In the genomic region with DNA sequence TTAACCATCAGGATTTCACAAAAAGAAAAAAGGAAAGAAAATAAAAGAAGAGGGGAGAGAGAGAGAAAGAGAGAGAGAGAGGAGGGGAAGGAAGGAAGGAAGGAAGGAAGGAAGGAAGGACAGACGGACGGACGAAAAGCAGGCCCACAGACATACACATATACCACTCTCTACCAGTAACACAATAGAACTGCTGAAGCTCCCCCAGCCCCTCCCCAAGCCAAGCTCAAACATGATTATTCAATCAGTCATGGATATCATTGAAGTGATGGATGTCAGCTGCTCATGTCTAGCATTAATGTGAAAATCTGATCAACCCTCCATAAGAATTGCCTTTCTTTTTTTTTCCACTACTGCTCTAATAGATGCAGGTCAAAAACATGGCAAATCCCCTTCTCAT, we compare ENCODE assay signal across 23 mouse cellular contexts.
A peak's percentile ranks its signal among the peaks of the same experiment; 100 is the strongest.
DNase-seq lines count a peak whose midpoint lies in the region; ATAC-seq lines count a peak whose summit lies in the region.
"Had no signal": no experiment of that assay in that cellular context is flagged by ENCODE, and none has a peak within 500 bp of the region (broad histone marks: within the 10 kb centered on the region; RNA-seq: fewer than 3 reads in every experiment).

No protein-coding gene starts in this region.

- 78% methylated on average over 3 of the region's 3 CpGs for WGBS in embryonic facial prominence, embryonic 14.5 days
- 86% methylated on average over 3 of the region's 3 CpGs for WGBS in embryonic facial prominence, embryonic 10.5 days
- WGBS in hindbrain, embryonic 11.5 days: 93% methylated on average over 3 of the region's 3 CpGs
- WGBS in hindbrain, embryonic 13.5 days: 65% methylated on average over 3 of the region's 3 CpGs
- 92% methylated on average over 3 of the region's 3 CpGs for WGBS in hindbrain, embryonic 12.5 days
- 72% methylated on average over 3 of the region's 3 CpGs for WGBS in hindbrain, embryonic 14.5 days

- no peak overlapping the region for H3K4me2 ChIP-seq in embryonic facial prominence, embryonic 14.5 days (ENCODE audit: low read depth, low read length)
- H3K4me2 ChIP-seq in hindbrain, embryonic 11.5 days (replicated peaks; ENCODE audit: low read depth, low read length): no peak overlapping the region
- H3K4me2 ChIP-seq in hindbrain, embryonic 13.5 days: no peak overlapping the region
- H3K4me2 ChIP-seq in hindbrain, embryonic 12.5 days (replicated peaks): no peak overlapping the region
- no peak overlapping the region for H3K4me2 ChIP-seq in hindbrain, embryonic 14.5 days (replicated peaks)

- no peaks in the 10 kb centered on the region for H3K36me3 ChIP-seq in embryonic facial prominence, embryonic 14.5 days (ENCODE audit: control insufficient read depth, insufficient read depth, low read length)
- no peaks in the 10 kb centered on the region for H3K36me3 ChIP-seq in embryonic facial prominence, embryonic 10.5 days (replicated peaks)
- no peaks in the 10 kb centered on the region for H3K36me3 ChIP-seq in hindbrain, embryonic 11.5 days (ENCODE audit: control insufficient read depth, insufficient read depth, low read length)
- H3K36me3 ChIP-seq in hindbrain, embryonic 13.5 days: no peaks in the 10 kb centered on the region
- H3K36me3 ChIP-seq in hindbrain, embryonic 12.5 days: no peaks in the 10 kb centered on the region
- H3K36me3 ChIP-seq in hindbrain, embryonic 14.5 days (replicated peaks; ENCODE audit: control insufficient read depth, insufficient read depth): no peaks in the 10 kb centered on the region
- H3K36me3 ChIP-seq: G1E had no signal

- H3K9ac ChIP-seq in embryonic facial prominence, embryonic 14.5 days (ENCODE audit: low read depth, low read length): no peak overlapping the region
- no peak overlapping the region for H3K9ac ChIP-seq in hindbrain, embryonic 11.5 days (ENCODE audit: low read depth, low read length)
- no peak overlapping the region for H3K9ac ChIP-seq in hindbrain, embryonic 13.5 days
- H3K9ac ChIP-seq in hindbrain, embryonic 12.5 days: no peak overlapping the region
- no peak overlapping the region for H3K9ac ChIP-seq in hindbrain, embryonic 14.5 days

- no peaks in the 10 kb centered on the region; the same call in 1 of the 2 replicates for H3K4me1 ChIP-seq in embryonic facial prominence, embryonic 14.5 days (ENCODE audit: control insufficient read depth, insufficient read depth, low read length)
- no peaks in the 10 kb centered on the region for H3K4me1 ChIP-seq in embryonic facial prominence, embryonic 10.5 days
- no peaks in the 10 kb centered on the region for H3K4me1 ChIP-seq in hindbrain, embryonic 11.5 days (replicated peaks; ENCODE audit: control insufficient read depth, insufficient read depth, low read length)
- H3K4me1 ChIP-seq in hindbrain, embryonic 13.5 days (replicated peaks): no peaks in the 10 kb centered on the region; the same call in 1 of the 2 replicates
- H3K4me1 ChIP-seq in hindbrain, embryonic 12.5 days: no peaks in the 10 kb centered on the region
- H3K4me1 ChIP-seq in hindbrain, embryonic 14.5 days (replicated peaks; ENCODE audit: control insufficient read depth, insufficient read depth, low read length): no peaks in the 10 kb centered on the region

- peak; percentile 25 for DNase-seq in embryonic facial prominence, embryonic 14.5 days (ENCODE audit: low spot score)
- DNase-seq in embryonic facial prominence, embryonic 10.5 days (ENCODE audit: low spot score): no peak
- peak; percentile 18 for DNase-seq in hindbrain, embryonic 11.5 days (ENCODE audit: low spot score)
- no peak for DNase-seq in hindbrain, embryonic 14.5 days (ENCODE audit: low spot score)
- DNase-seq in MN1 (ENCODE audit: low spot score): peak; percentile 9
- DNase-seq in embryo, embryonic 10 days (ENCODE audit: low spot score): no peak
- DNase-seq: adrenal gland, adult 2 months; adrenal gland, adult 8-10 months; adrenal gland, postnatal 10 days; adrenal gland, postnatal 14 days; adrenal gland, postnatal 25 days; adrenal gland, postnatal 36 days; B cell, adult 2 months; cerebellum, adult 11 months; cerebellum, adult 11-12 months; cerebellum, adult 18-20 months had no signal

- no peaks in the 10 kb centered on the region for H3K27me3 ChIP-seq in embryonic facial prominence, embryonic 14.5 days (replicated peaks; ENCODE audit: control insufficient read depth, insufficient read depth, low read length)
- no peaks in the 10 kb centered on the region for H3K27me3 ChIP-seq in embryonic facial prominence, embryonic 10.5 days (replicated peaks; ENCODE audit: low read depth, poor library complexity, severe bottlenecking)
- no peaks in the 10 kb centered on the region for H3K27me3 ChIP-seq in hindbrain, embryonic 11.5 days (ENCODE audit: control insufficient read depth, insufficient read depth, low read length)
- H3K27me3 ChIP-seq in hindbrain, embryonic 13.5 days: no peaks in the 10 kb centered on the region
- no peaks in the 10 kb centered on the region for H3K27me3 ChIP-seq in hindbrain, embryonic 12.5 days
- H3K27me3 ChIP-seq in hindbrain, embryonic 14.5 days (ENCODE audit: control insufficient read depth, insufficient read depth, low read length): no peaks in the 10 kb centered on the region
- H3K27me3 ChIP-seq: CH12.LX, Patski had no signal

- H3K4me3 ChIP-seq in embryonic facial prominence, embryonic 14.5 days (ENCODE audit: low read depth, low read length): no peak overlapping the region
- no peak overlapping the region for H3K4me3 ChIP-seq in embryonic facial prominence, embryonic 10.5 days
- no peak overlapping the region for H3K4me3 ChIP-seq in hindbrain, embryonic 11.5 days (ENCODE audit: low read depth, low read length)
- H3K4me3 ChIP-seq in hindbrain, embryonic 13.5 days: no peak overlapping the region
- H3K4me3 ChIP-seq in hindbrain, embryonic 12.5 days: no peak overlapping the region
- no peak overlapping the region for H3K4me3 ChIP-seq in hindbrain, embryonic 14.5 days (replicated peaks; ENCODE audit: low read length)

- ATAC-seq in embryonic facial prominence, embryonic 14.5 days (ENCODE audit: low read depth): no peak
- ATAC-seq in hindbrain, embryonic 11.5 days (ENCODE audit: low FRiP score): peak; percentile 83
- no peak for ATAC-seq in hindbrain, embryonic 13.5 days (ENCODE audit: low FRiP score)
- ATAC-seq in hindbrain, embryonic 12.5 days (ENCODE audit: low FRiP score): peak; percentile 80
- ATAC-seq in hindbrain, embryonic 14.5 days (ENCODE audit: low FRiP score): no peak
- ATAC-seq: activated CD4-positive, CD25-positive, alpha-beta regulatory T cell, adult 4 months; CD4-positive, CD25-positive, alpha-beta regulatory T cell, adult 4 months; Patski had no signal

- no peaks in the 10 kb centered on the region for H3K9me3 ChIP-seq in embryonic facial prominence, embryonic 14.5 days (ENCODE audit: control insufficient read depth, low read length)
- no peaks in the 10 kb centered on the region for H3K9me3 ChIP-seq in embryonic facial prominence, embryonic 10.5 days
- H3K9me3 ChIP-seq in hindbrain, embryonic 11.5 days (ENCODE audit: control insufficient read depth, low read length): no peaks in the 10 kb centered on the region
- H3K9me3 ChIP-seq in hindbrain, embryonic 13.5 days: no peaks in the 10 kb centered on the region
- H3K9me3 ChIP-seq in hindbrain, embryonic 12.5 days (replicated peaks): no peaks in the 10 kb centered on the region
- no peaks in the 10 kb centered on the region for H3K9me3 ChIP-seq in hindbrain, embryonic 14.5 days (ENCODE audit: control insufficient read depth, low read length)
- H3K9me3 ChIP-seq: G1E had no signal

- H3K27ac ChIP-seq in embryonic facial prominence, embryonic 14.5 days (replicated peaks; ENCODE audit: low read depth, low read length): no peak overlapping the region
- no peak overlapping the region for H3K27ac ChIP-seq in embryonic facial prominence, embryonic 10.5 days (replicated peaks)
- no peak overlapping the region for H3K27ac ChIP-seq in hindbrain, embryonic 11.5 days (ENCODE audit: low read depth, low read length)
- no peak overlapping the region for H3K27ac ChIP-seq in hindbrain, embryonic 13.5 days
- H3K27ac ChIP-seq in hindbrain, embryonic 12.5 days: no peak overlapping the region
- no peak overlapping the region for H3K27ac ChIP-seq in hindbrain, embryonic 14.5 days

Comparison
In these comparisons a context has a peak if more than half of its experiments do, and no peak if none do; other contexts are left out.
1. ATAC-seq: peak in hindbrain, embryonic 11.5 days (single experiment) and hindbrain, embryonic 12.5 days (single experiment); none in embryonic facial prominence, embryonic 14.5 days (single experiment), hindbrain, embryonic 13.5 days (single experiment) and hindbrain, embryonic 14.5 days (single experiment).
2. DNase-seq: peak in embryonic facial prominence, embryonic 14.5 days (single experiment), hindbrain, embryonic 11.5 days (single experiment) and MN1 (single experiment); none in embryonic facial prominence, embryonic 10.5 days (single experiment), hindbrain, embryonic 14.5 days (single experiment) and embryo, embryonic 10 days (single experiment).